Mouse (Mus musculus): ENCODE data around the gene Prkar2b. TPM values are rescaled to one million over a fixed set of nuclear protein-coding genes. Genes with fewer than 3 reads are reported as not detected.

Gene Prkar2b
- polyA plus RNA-seq, 1 experiment from 2014 or later: 17.4 TPM

GRCm38 (mm10) chr12:31983238-31983637 lies 77.9 kb downstream of the Prkar2b start:
- Histone ChIP-seq H3K4me1 (ENCODE audit: insufficient read depth, low read length) (no peaks in the 10 kb centered on the region), H3K4me3 (ENCODE audit: low read length) (no peak overlapping the region), H3K4me2 (replicated peaks; ENCODE audit: low read depth, low read length) (no peak overlapping the region), H3K9me3 (ENCODE audit: low read length) (no peaks in the 10 kb centered on the region), H3K36me3 (ENCODE audit: insufficient read depth, low read length) (no peaks in the 10 kb centered on the region), H3K27ac (ENCODE audit: low read length) (no peak overlapping the region), H3K9ac (replicated peaks; ENCODE audit: low read length) (no peak overlapping the region), H3K27me3 (ENCODE audit: insufficient read depth, low read length) (no peaks in the 10 kb centered on the region)
- 71% methylated on average over 7 of the region's 7 CpGs for WGBS
- no peak for ATAC-seq (ENCODE audit: low FRiP score, low TSS enrichment)

DNA sequence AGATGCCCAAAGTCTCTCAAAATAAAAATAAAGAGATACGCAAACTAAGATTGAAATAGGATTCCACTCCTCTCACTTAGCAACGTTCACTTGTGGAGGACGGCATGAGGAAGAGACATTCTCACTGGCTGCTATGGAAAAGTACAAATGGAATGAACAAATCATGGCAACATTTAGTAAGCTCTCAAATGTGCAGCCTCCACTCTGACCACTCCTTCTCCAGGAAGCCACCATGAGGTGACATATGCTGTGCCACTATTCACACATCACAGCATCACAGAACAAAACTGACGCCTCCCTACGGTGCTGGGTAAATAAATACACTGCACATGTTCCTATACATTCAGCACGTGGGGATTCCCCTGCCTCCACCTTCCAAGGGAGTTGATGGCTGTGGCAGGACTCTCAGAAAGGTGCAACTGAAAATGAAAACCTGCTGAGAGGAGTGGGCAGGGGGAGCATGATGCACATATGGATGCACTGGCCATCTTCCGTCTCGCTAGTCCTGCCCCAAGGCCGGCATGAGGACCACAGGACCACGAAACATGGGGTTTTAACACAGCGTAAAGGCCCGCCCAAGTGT lies 83.4 kb downstream of the Prkar2b start:
- 66% methylated on average over 12 of the region's 12 CpGs for WGBS
- H3K27ac ChIP-seq (ENCODE audit: low read length): no peak overlapping the region
- H3K4me3 ChIP-seq (ENCODE audit: low read length): no peak overlapping the region
- no peak overlapping the region for H3K4me2 ChIP-seq (replicated peaks; ENCODE audit: low read depth, low read length)
- ATAC-seq (ENCODE audit: low FRiP score, low TSS enrichment): no peak
- H3K27me3 ChIP-seq (ENCODE audit: insufficient read depth, low read length): no peaks in the 10 kb centered on the region
- H3K9me3 ChIP-seq (ENCODE audit: low read length): no peaks in the 10 kb centered on the region
- H3K9ac ChIP-seq (replicated peaks; ENCODE audit: low read length): no peak overlapping the region
- no peaks in the 10 kb centered on the region for H3K36me3 ChIP-seq (ENCODE audit: insufficient read depth, low read length)
- H3K4me1 ChIP-seq (ENCODE audit: insufficient read depth, low read length): 0 out of 2 replicates have a peak, but pooled peaks cover 2% of the 10 kb centered on the region

GRCm38 (mm10) chr12:31976544-31976943 lies 84.6 kb downstream of the Prkar2b start:
- Histone ChIP-seq H3K9ac (replicated peaks; ENCODE audit: low read length) (no peak overlapping the region), H3K27ac (ENCODE audit: low read length) (no peak overlapping the region), H3K27me3 (ENCODE audit: insufficient read depth, low read length) (no peaks in the 10 kb centered on the region), H3K9me3 (ENCODE audit: low read length) (no peaks in the 10 kb centered on the region), H3K4me1 (ENCODE audit: insufficient read depth, low read length) (0 out of 2 replicates have a peak, but pooled peaks cover 2% of the 10 kb centered on the region), H3K4me3 (ENCODE audit: low read length) (no peak overlapping the region), H3K36me3 (ENCODE audit: insufficient read depth, low read length) (no peaks in the 10 kb centered on the region), H3K4me2 (replicated peaks; ENCODE audit: low read depth, low read length) (no peak overlapping the region)
- ATAC-seq (ENCODE audit: low FRiP score, low TSS enrichment): no peak
- 60% methylated on average over 7 of the region's 7 CpGs for WGBS

DNA sequence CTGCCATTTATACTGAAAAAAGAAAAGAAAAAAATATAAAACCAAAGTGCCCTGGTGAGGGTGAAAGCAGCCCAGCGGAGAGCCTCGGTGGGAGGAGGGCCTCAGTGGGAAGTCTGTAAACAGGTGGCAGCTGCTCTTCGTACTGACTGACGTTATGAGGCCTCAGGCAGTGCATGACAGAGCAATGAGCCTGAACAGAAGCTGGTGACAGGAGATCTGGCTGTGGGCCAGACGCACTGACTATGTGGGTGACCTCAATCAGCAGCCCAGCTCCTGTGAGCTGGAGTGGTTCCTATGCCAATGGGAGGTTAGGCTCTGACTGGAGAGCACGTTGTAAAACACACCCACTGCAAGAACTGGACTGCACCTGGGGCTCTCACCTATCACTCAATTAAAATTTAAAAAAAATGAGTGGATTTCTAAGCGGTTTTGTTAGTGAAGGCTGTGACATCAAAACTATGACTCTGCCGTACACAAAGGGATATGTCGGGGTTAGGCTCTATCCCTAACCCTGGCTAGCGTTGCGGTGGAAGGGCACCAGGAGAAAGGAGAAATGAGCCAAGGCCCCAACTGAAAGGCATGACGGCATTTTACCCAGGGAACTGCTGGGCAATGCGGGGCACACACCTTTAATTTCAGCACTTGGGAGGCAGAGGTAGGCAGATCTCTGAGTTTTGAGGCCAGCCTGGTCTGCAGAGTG lies 87.5 kb downstream of the Prkar2b start:
- Histone ChIP-seq H3K36me3 (ENCODE audit: insufficient read depth, low read length) (no peaks in the 10 kb centered on the region), H3K27me3 (ENCODE audit: insufficient read depth, low read length) (no peaks in the 10 kb centered on the region), H3K9me3 (ENCODE audit: low read length) (no peaks in the 10 kb centered on the region), H3K4me1 (ENCODE audit: insufficient read depth, low read length) (0 out of 2 replicates have a peak, but pooled peaks cover 2% of the 10 kb centered on the region), H3K4me3 (ENCODE audit: low read length) (no peak overlapping the region), H3K27ac (ENCODE audit: low read length) (no peak overlapping the region), H3K9ac (replicated peaks; ENCODE audit: low read length) (no peak overlapping the region), H3K4me2 (replicated peaks; ENCODE audit: low read depth, low read length) (no peak overlapping the region)
- 39% methylated on average over 13 of the region's 13 CpGs for WGBS
- peak; percentile 97 for ATAC-seq (ENCODE audit: low FRiP score, low TSS enrichment)

GRCm38 (mm10) chr12:31971547-31971946 lies 89.5 kb downstream of the Prkar2b start:
- Histone ChIP-seq H3K9ac (replicated peaks; ENCODE audit: low read length) (no peak overlapping the region), H3K27ac (ENCODE audit: low read length) (no peak overlapping the region), H3K36me3 (ENCODE audit: insufficient read depth, low read length) (no peaks in the 10 kb centered on the region), H3K4me1 (ENCODE audit: insufficient read depth, low read length) (0 out of 2 replicates have a peak, but pooled peaks cover 2% of the 10 kb centered on the region), H3K4me3 (ENCODE audit: low read length) (no peak overlapping the region), H3K27me3 (ENCODE audit: insufficient read depth, low read length) (no peaks in the 10 kb centered on the region), H3K4me2 (replicated peaks; ENCODE audit: low read depth, low read length) (no peak overlapping the region), H3K9me3 (ENCODE audit: low read length) (no peaks in the 10 kb centered on the region)
- ATAC-seq (ENCODE audit: low FRiP score, low TSS enrichment): no peak
- 87% methylated on average over 8 of the region's 8 CpGs for WGBS

DNA sequence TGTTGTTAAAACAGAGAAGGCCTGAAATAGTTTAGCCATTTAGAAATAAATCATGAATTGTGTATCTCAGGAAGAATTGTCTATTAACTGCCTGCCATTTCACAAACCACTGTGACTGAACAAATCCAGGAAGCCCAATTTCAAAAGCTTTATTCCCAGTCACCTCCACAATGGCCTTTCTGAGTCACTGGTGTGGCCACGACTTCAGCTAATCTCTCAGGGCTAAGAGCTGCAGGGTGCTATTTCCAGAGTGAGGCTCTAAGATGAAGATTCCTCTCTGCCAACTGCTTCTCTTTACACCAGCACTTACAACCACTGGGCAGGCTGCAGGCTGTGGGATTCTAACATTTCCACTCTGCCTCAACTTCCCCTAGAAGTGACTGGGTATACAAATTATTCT lies 92.0 kb downstream of the Prkar2b start:
- no peaks in the 10 kb centered on the region for H3K27me3 ChIP-seq (ENCODE audit: insufficient read depth, low read length)

GRCm38 (mm10) chr12:31967536-31967935 lies 93.6 kb downstream of the Prkar2b start:
- H3K36me3 ChIP-seq (ENCODE audit: insufficient read depth, low read length): no peaks in the 10 kb centered on the region

More for the DNA sequence above, 92.0 kb downstream of the Prkar2b start:
- Histone ChIP-seq H3K9ac (replicated peaks; ENCODE audit: low read length) (no peak overlapping the region), H3K4me3 (ENCODE audit: low read length) (no peak overlapping the region), H3K9me3 (ENCODE audit: low read length) (no peaks in the 10 kb centered on the region), H3K27ac (ENCODE audit: low read length) (no peak overlapping the region), H3K4me2 (replicated peaks; ENCODE audit: low read depth, low read length) (no peak overlapping the region), H3K36me3 (ENCODE audit: insufficient read depth, low read length) (no peaks in the 10 kb centered on the region), H3K4me1 (ENCODE audit: insufficient read depth, low read length) (0 out of 2 replicates have a peak, but pooled peaks cover 2% of the 10 kb centered on the region)
- no peak for ATAC-seq (ENCODE audit: low FRiP score, low TSS enrichment)
- 44% methylated on average over 1 of the region's 1 CpGs for WGBS

GRCm38 (mm10) chr12:31966405-31966804 lies 94.7 kb downstream of the Prkar2b start:
- Histone ChIP-seq H3K4me1 (ENCODE audit: insufficient read depth, low read length) (no peaks in the 10 kb centered on the region), H3K27ac (ENCODE audit: low read length) (no peak overlapping the region), H3K4me3 (ENCODE audit: low read length) (no peak overlapping the region), H3K4me2 (replicated peaks; ENCODE audit: low read depth, low read length) (no peak overlapping the region), H3K36me3 (ENCODE audit: insufficient read depth, low read length) (no peaks in the 10 kb centered on the region), H3K9me3 (ENCODE audit: low read length) (no peaks in the 10 kb centered on the region), H3K9ac (replicated peaks; ENCODE audit: low read length) (no peak overlapping the region), H3K27me3 (ENCODE audit: insufficient read depth, low read length) (no peaks in the 10 kb centered on the region)
- no peak for ATAC-seq (ENCODE audit: low FRiP score, low TSS enrichment)
- 80% methylated on average over 4 of the region's 4 CpGs for WGBS

More at GRCm38 (mm10) chr12:31967536-31967935, 93.6 kb downstream of the Prkar2b start:
- no peak overlapping the region for H3K9ac ChIP-seq (replicated peaks; ENCODE audit: low read length)
- WGBS: 9% methylated on average over 2 of the region's 2 CpGs
- ATAC-seq (ENCODE audit: low FRiP score, low TSS enrichment): 0 out of 2 replicates have a peak, but pooled peaks have one; percentile 15
- H3K4me2 ChIP-seq (replicated peaks; ENCODE audit: low read depth, low read length): no peak overlapping the region
- no peaks in the 10 kb centered on the region for H3K27me3 ChIP-seq (ENCODE audit: insufficient read depth, low read length)
- H3K4me1 ChIP-seq (ENCODE audit: insufficient read depth, low read length): no peaks in the 10 kb centered on the region
- no peak overlapping the region for H3K4me3 ChIP-seq (ENCODE audit: low read length)
- H3K9me3 ChIP-seq (ENCODE audit: low read length): no peaks in the 10 kb centered on the region
- no peak overlapping the region for H3K27ac ChIP-seq (ENCODE audit: low read length)

DNA sequence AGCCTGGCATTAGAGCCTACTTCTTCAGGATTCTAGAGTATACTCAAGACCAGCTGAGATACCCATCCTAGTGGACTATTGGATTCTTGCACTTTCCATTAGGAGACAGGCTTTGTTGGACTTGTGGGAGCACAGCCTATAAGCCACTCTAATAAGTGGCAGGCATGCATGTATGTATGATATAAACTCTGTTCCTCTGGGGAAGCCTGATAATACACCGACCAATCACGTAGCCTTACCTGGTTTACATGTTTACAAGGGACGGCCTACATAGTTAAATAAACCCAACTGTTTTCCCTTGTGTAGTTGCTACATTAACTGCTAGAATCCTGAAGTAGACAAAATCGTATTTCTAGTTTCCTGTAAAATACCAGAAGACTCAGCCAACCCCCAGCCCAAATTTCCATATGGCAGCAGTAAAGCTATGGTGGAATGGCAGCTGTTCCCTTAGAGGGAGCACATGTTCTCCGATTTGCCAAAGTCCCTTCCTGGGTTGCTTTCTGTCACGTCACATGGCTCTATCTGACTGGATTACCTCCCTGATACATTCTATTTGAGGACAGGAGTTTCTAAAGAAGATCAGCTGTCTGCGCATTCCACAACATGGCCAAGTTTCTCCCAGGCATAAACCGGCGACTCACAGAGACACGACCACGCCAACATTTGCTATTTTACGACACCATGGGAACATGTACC lies 95.4 kb downstream of the Prkar2b start:
- Histone ChIP-seq H3K4me3 (ENCODE audit: low read length) (no peak overlapping the region), H3K27me3 (ENCODE audit: insufficient read depth, low read length) (no peaks in the 10 kb centered on the region), H3K9me3 (ENCODE audit: low read length) (no peaks in the 10 kb centered on the region), H3K4me2 (replicated peaks; ENCODE audit: low read depth, low read length) (no peak overlapping the region), H3K9ac (replicated peaks; ENCODE audit: low read length) (no peak overlapping the region), H3K27ac (ENCODE audit: low read length) (no peak overlapping the region), H3K4me1 (ENCODE audit: insufficient read depth, low read length) (no peaks in the 10 kb centered on the region), H3K36me3 (ENCODE audit: insufficient read depth, low read length) (no peaks in the 10 kb centered on the region)
- no peak for ATAC-seq (ENCODE audit: low FRiP score, low TSS enrichment)
- 92% methylated on average over 12 of the region's 12 CpGs for WGBS

DNA sequence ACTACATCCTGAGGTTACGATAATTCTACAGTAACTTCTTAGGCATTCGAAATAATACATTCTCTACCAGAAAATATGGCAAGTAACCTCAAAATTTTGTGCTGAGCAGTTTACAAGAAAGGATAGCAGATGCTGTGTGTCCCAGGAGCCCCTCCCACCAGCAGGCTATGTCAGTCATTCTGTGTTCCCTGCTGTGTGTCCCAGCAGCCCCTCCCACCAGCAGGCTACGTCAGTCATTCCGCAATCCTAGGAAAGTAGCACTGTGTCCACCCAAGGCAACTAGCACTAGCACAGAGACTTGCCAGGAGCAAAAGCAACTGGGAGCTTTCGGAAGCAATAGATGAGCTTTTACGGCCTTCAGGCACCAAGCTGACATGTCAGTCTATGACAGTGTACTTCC lies 97.0 kb downstream of the Prkar2b start:
- no peak for ATAC-seq (ENCODE audit: low FRiP score, low TSS enrichment)
- no peak overlapping the region for H3K27ac ChIP-seq (ENCODE audit: low read length)
- H3K9ac ChIP-seq (replicated peaks; ENCODE audit: low read length): no peak overlapping the region
- H3K4me2 ChIP-seq (replicated peaks; ENCODE audit: low read depth, low read length): no peak overlapping the region
- H3K4me3 ChIP-seq (ENCODE audit: low read length): no peak overlapping the region
- WGBS: 86% methylated on average over 6 of the region's 6 CpGs
- H3K36me3 ChIP-seq (ENCODE audit: insufficient read depth, low read length): no peaks in the 10 kb centered on the region
- H3K27me3 ChIP-seq (ENCODE audit: insufficient read depth, low read length): no peaks in the 10 kb centered on the region
- no peaks in the 10 kb centered on the region for H3K4me1 ChIP-seq (ENCODE audit: insufficient read depth, low read length)
- H3K9me3 ChIP-seq (ENCODE audit: low read length): no peaks in the 10 kb centered on the region
